Mouse (Mus musculus) testis, adult 2 months (tissue): ENCODE measurements around the gene Gm48551.

Source experiments
- CTCF ChIP-seq: fragments of 200-500 bp; IDR thresholded peaks from 2 replicates; pipeline ENCODE4 v1.5.1; 2012; ENCODE audit warnings: low read depth, mild to moderate bottlenecking, inconsistent platforms, low read length, moderate library complexity; ENCODE audit not compliant: control insufficient read depth, insufficient read depth, insufficient replicate concordance
- POLR2A ChIP-seq: fragments of 200-500 bp; IDR thresholded peaks from 2 replicates; pipeline ENCODE4 v1.6.1; 2012; ENCODE audit warnings: low read depth, mild to moderate bottlenecking, inconsistent platforms, low read length, moderate library complexity; ENCODE audit not compliant: control insufficient read depth

DNA sequence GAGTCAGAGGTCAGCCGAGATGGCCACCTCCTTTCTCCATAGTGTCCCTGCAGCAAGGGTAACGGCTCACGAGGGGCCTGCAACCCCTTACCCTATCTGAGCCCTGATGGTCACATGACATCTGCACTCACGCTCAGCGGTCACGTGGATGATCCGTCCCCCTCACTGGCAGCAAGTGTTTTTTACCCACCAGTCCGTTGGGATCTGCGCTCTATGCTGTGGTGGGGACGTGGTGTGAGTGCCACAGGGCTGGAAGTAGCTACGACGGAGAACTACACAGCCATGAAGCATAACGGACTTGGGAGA, 24.1 kb downstream of the Gm48551 start:
- TF ChIP-seq CTCF (no peak), POLR2A (no peak)
